Mouse (Mus musculus): ENCODE data around the gene Chst3.
"Not testable (repeated sequence)": the region's sequence is repeated elsewhere in the genome, so short reads cannot be mapped to it uniquely, and the experiment has no call there.

Gene Chst3

GRCm38 (mm10) chr10:60218591-60219499 is at the start of gene Chst3:
TSS of gene Chst3 (minus strand) at chr10:60219260.
- peak; percentile 30 for DNase-seq (ENCODE audit: low spot score)

GRCm38 (mm10) chr10:60268738-60269137 is 49.7 kb upstream of the Chst3 start:
- DNase-seq (ENCODE audit: low spot score) = no peak

- no peak for DNase-seq (ENCODE audit: low spot score)
Measured at GRCm38 (mm10) chr10:60266842-60267401, 47.9 kb upstream of the Chst3 start.

- peak; percentile 48 for DNase-seq (ENCODE audit: low spot score)
Measured at GRCm38 (mm10) chr10:60265252-60265651, 46.2 kb upstream of the Chst3 start.

GRCm38 (mm10) chr10:60263351-60263750 is 44.3 kb upstream of the Chst3 start:
- no peak for DNase-seq (ENCODE audit: low spot score)

- DNase-seq (ENCODE audit: low spot score) = peak; percentile 89
Measured at GRCm38 (mm10) chr10:60262386-60262785, 43.3 kb upstream of the Chst3 start.

- DNase-seq (ENCODE audit: low spot score) = no peak
Measured at GRCm38 (mm10) chr10:60261530-60261929, 42.5 kb upstream of the Chst3 start.

- no peak for DNase-seq (ENCODE audit: low spot score)
Measured at GRCm38 (mm10) chr10:60260557-60261294, 41.7 kb upstream of the Chst3 start.

GRCm38 (mm10) chr10:60257261-60257825 is 38.3 kb upstream of the Chst3 start:
- no peak for DNase-seq (ENCODE audit: low spot score)

GRCm38 (mm10) chr10:60256088-60256487 is 37.0 kb upstream of the Chst3 start:
- no peak for DNase-seq (ENCODE audit: low spot score)

GRCm38 (mm10) chr10:60252606-60253005 is 33.5 kb upstream of the Chst3 start:
- no peak for DNase-seq (ENCODE audit: low spot score)

- no peak for DNase-seq (ENCODE audit: low spot score)
Measured at GRCm38 (mm10) chr10:60252187-60252586, 33.1 kb upstream of the Chst3 start.

GRCm38 (mm10) chr10:60250426-60250965 is 31.4 kb upstream of the Chst3 start:
- no peak for DNase-seq (ENCODE audit: low spot score)

GRCm38 (mm10) chr10:60248345-60248744 is 29.3 kb upstream of the Chst3 start:
- not testable (repeated sequence) for DNase-seq (ENCODE audit: low spot score)

GRCm38 (mm10) chr10:60246519-60246918 is 27.5 kb upstream of the Chst3 start:
- no peak for DNase-seq (ENCODE audit: low spot score)

GRCm38 (mm10) chr10:60245635-60246034 is 26.6 kb upstream of the Chst3 start:
- no peak for DNase-seq (ENCODE audit: low spot score)

- peak; percentile 58 for DNase-seq (ENCODE audit: low spot score)
Measured at GRCm38 (mm10) chr10:60245041-60245440, 26.0 kb upstream of the Chst3 start.

GRCm38 (mm10) chr10:60243941-60244340 is 24.9 kb upstream of the Chst3 start:
- no peak for DNase-seq (ENCODE audit: low spot score)

GRCm38 (mm10) chr10:60240416-60240815 is 21.4 kb upstream of the Chst3 start:
- DNase-seq (ENCODE audit: low spot score) = no peak

- no peak for DNase-seq (ENCODE audit: low spot score)
Measured at GRCm38 (mm10) chr10:60237475-60238154, 18.6 kb upstream of the Chst3 start.

GRCm38 (mm10) chr10:60235876-60236275 is 16.8 kb upstream of the Chst3 start:
- DNase-seq (ENCODE audit: low spot score) = not testable (repeated sequence)
